Mouse (Mus musculus) midbrain, postnatal 0 days (tissue): ENCODE results near the gene Mns1. TPM values are rescaled to one million over a fixed set of nuclear protein-coding genes. Genes with fewer than 3 reads are reported as not detected.

Source experiments
- ATAC-seq: fragments of 200-750 bp; cut with Nextera tagmentation; 2 replicates; pipeline ENCODE4 v1.8.0; 2017; ENCODE audit warnings: moderate number of reproducible peaks, mild to moderate bottlenecking, moderate TSS enrichment, moderate library complexity; ENCODE audit not compliant: low FRiP score
- DNase-seq: peaks from one replicate; pipeline ENCODE4 v3.0.0-alpha.2; 2015; ENCODE audit warnings: low spot score
- H3K27ac ChIP-seq: fragments of 300-500 bp; sonication (generic); 2 replicates; pipeline ENCODE4 v1.5.1; 2014; ENCODE audit warnings: low read depth, mild to moderate bottlenecking, low read length, mixed read lengths
- H3K27me3 ChIP-seq: fragments of 300-500 bp; sonication (generic); 2 replicates; pipeline ENCODE4 v1.6.1; 2014; ENCODE audit warnings: low read length, control low read depth, mixed read lengths; ENCODE audit not compliant: insufficient read depth
- H3K36me3 ChIP-seq: fragments of 300-500 bp; sonication (generic); 2 replicates; pipeline ENCODE4 v1.6.1; 2014; ENCODE audit warnings: low read length, control low read depth, mixed read lengths; ENCODE audit not compliant: insufficient read depth
- H3K4me1 ChIP-seq: fragments of 300-500 bp; sonication (generic); 2 replicates; pipeline ENCODE4 v1.6.1; 2014; ENCODE audit warnings: mild to moderate bottlenecking, control low read depth, antibody characterized with exemption, low read length, mixed read lengths; ENCODE audit not compliant: insufficient read depth
- H3K4me2 ChIP-seq: fragments of 300-500 bp; sonication (generic); 2 replicates; pipeline ENCODE4 v1.6.1; 2014; ENCODE audit warnings: low read depth, mild to moderate bottlenecking, low read length, mixed read lengths; ENCODE audit not compliant: poor library complexity, severe bottlenecking
- H3K4me3 ChIP-seq: fragments of 300-500 bp; sonication (generic); 2 replicates; pipeline ENCODE4 v1.5.1; 2014; ENCODE audit warnings: low read depth, mild to moderate bottlenecking, low read length, moderate library complexity
- H3K9ac ChIP-seq: fragments of 300-500 bp; sonication (generic); replicated peaks from 2 replicates; pipeline ENCODE4 v1.6.1; 2014; ENCODE audit warnings: mild to moderate bottlenecking, low read length, moderate library complexity, mixed read lengths; ENCODE audit not compliant: poor library complexity, severe bottlenecking
- H3K9me3 ChIP-seq: fragments of 300-500 bp; sonication (generic); 2 replicates; pipeline ENCODE4 v1.6.1; 2016; ENCODE audit warnings: low read length, control low read depth
- CTCF ChIP-seq: IDR thresholded peaks from 2 replicates; pipeline ENCODE4 v1.5.1; 2016; ENCODE audit warnings: antibody characterized with exemption, mild to moderate bottlenecking
- WGBS: fragments of 180-500 bp; shearing (Covaris S2); extraction: QIAGEN DNeasy Blood & Tissue Kit; methylation state at CpG from one replicate; pipeline ENCODE4 v1.1.7; 2014; 5-methylcytosine and 5-hydroxymethylcytosine counted together
- polyA plus RNA-seq: library from polyadenylated mRNA; unstranded; fragments of >200 nt; fragmentation: Nextera tagmentation; extraction: Ambion mirVana; gene quantifications from 2 replicates; pipeline ENCODE4 v1.2.1, GENCODE M21; 2015
- total RNA-seq: library from RNA; depleted of rRNA; stranded (reverse); fragments of >200 nt; gene quantifications from 2 replicates; pipeline ENCODE4 v1.2.3, GENCODE M21; 2014

The Mns1 gene
- total and polyA plus RNA-seq, 2 experiments from 2014 or later, result 3.1 TPM

- 21% methylated on average over 5 of the region's 5 CpGs for WGBS
- peak; percentile 84 for DNase-seq
- peak; percentile 91 for TF ChIP-seq CTCF
- Histone ChIP-seq H3K4me1 (no peaks in the 10 kb centered on the region), H3K9ac (no peak overlapping the region), H3K4me2 (no peak overlapping the region), H3K4me3 (no peak overlapping the region), H3K36me3 (peaks cover 3% of the 10 kb centered on the region; the same call in 1 of the 2 replicates), H3K9me3 (no peaks in the 10 kb centered on the region), H3K27me3 (no peaks in the 10 kb centered on the region), H3K27ac (no peak overlapping the region)
- ATAC-seq, result peak; percentile 81
Measured at GRCm38 (mm10) chr9:72458233-72458632, 20.4 kb downstream of the Mns1 start.

- no peaks in the 10 kb centered on the region for H3K9me3 ChIP-seq
- H3K4me1 ChIP-seq, result no peaks in the 10 kb centered on the region
- TF ChIP-seq CTCF, result no peak
- H3K4me2 ChIP-seq, result no peak overlapping the region
- H3K9ac ChIP-seq, result no peak overlapping the region
- WGBS, result 86% methylated on average over 3 of the region's 3 CpGs
- H3K36me3 ChIP-seq, result peaks cover 7% of the 10 kb centered on the region; the same call in 1 of the 2 replicates
- DNase-seq, result no peak
- no peaks in the 10 kb centered on the region for H3K27me3 ChIP-seq
- no peak overlapping the region for H3K4me3 ChIP-seq
- no peak overlapping the region for H3K27ac ChIP-seq
- no peak for ATAC-seq
Measured at GRCm38 (mm10) chr9:72459703-72460102, 21.9 kb downstream of the Mns1 start.

GRCm38 (mm10) chr9:72460767-72461166 is 23.0 kb downstream of the Mns1 start:
- DNase-seq (no peak), ATAC-seq (no peak)
- Histone ChIP-seq H3K27ac (no peak overlapping the region), H3K4me3 (no peak overlapping the region), H3K4me1 (no peaks in the 10 kb centered on the region), H3K9me3 (no peaks in the 10 kb centered on the region), H3K4me2 (no peak overlapping the region), H3K9ac (no peak overlapping the region), H3K27me3 (no peaks in the 10 kb centered on the region), H3K36me3 (peaks cover 7% of the 10 kb centered on the region; the same call in 1 of the 2 replicates)
- 92% methylated on average over 3 of the region's 3 CpGs for WGBS
- TF ChIP-seq CTCF, result no peak

GRCm38 (mm10) chr9:72462427-72462826 is 24.6 kb downstream of the Mns1 start:
- Histone ChIP-seq H3K4me1 (no peaks in the 10 kb centered on the region), H3K27ac (no peak overlapping the region), H3K9ac (no peak overlapping the region), H3K4me3 (no peak overlapping the region), H3K9me3 (no peaks in the 10 kb centered on the region), H3K4me2 (no peak overlapping the region), H3K36me3 (peaks cover 7% of the 10 kb centered on the region; the same call in 1 of the 2 replicates), H3K27me3 (no peaks in the 10 kb centered on the region)
- WGBS, result 95% methylated on average over 2 of the region's 2 CpGs
- no peak for ATAC-seq
- DNase-seq, result no peak
- no peak for TF ChIP-seq CTCF

- DNase-seq (no peak), ATAC-seq (no peak)
- H3K27me3 ChIP-seq, result no peaks in the 10 kb centered on the region
- no peaks in the 10 kb centered on the region for H3K4me1 ChIP-seq
- H3K36me3 ChIP-seq, result peaks cover 7% of the 10 kb centered on the region; the same call in 1 of the 2 replicates
- no peak for TF ChIP-seq CTCF
- H3K9me3 ChIP-seq, result no peaks in the 10 kb centered on the region
- H3K9ac ChIP-seq, result no peak overlapping the region
- WGBS, result 93% methylated on average over 1 of the region's 1 CpGs
- H3K4me2 ChIP-seq, result no peak overlapping the region
- no peak overlapping the region for H3K4me3 ChIP-seq
- H3K27ac ChIP-seq, result no peak overlapping the region
Measured at GRCm38 (mm10) chr9:72464806-72465205, 27.0 kb downstream of the Mns1 start.

- Histone ChIP-seq H3K27me3 (no peaks in the 10 kb centered on the region), H3K9ac (no peak overlapping the region), H3K27ac (no peak overlapping the region), H3K4me3 (no peak overlapping the region), H3K36me3 (peaks cover 5% of the 10 kb centered on the region; the same call in 1 of the 2 replicates), H3K9me3 (no peaks in the 10 kb centered on the region), H3K4me1 (no peaks in the 10 kb centered on the region), H3K4me2 (no peak overlapping the region)
- no peak for ATAC-seq
- WGBS, result 91% methylated on average over 4 of the region's 4 CpGs
- no peak for TF ChIP-seq CTCF
- no peak for DNase-seq
Measured at GRCm38 (mm10) chr9:72465754-72466181, 28.0 kb downstream of the Mns1 start.
